Mouse (Mus musculus): ENCODE measurements around the gene Agap1. TPM values are rescaled to one million over a fixed set of nuclear protein-coding genes. Genes with fewer than 3 reads are reported as not detected.
A peak's percentile ranks its signal among the peaks of the same experiment; 100 is the strongest.

The Agap1 gene
- total RNA-seq, 2 experiments from 2014 or later, result 49.2 to 71.7 TPM

GRCm38 (mm10) chr1:89576985-89577384 is 122.4 kb downstream of the Agap1 start:
- peak; percentile 36 to 58 for DNase-seq

- DNase-seq, result peak; percentile 80 to 90
Observed at GRCm38 (mm10) chr1:89580031-89580998, 125.7 kb downstream of the Agap1 start.

- DNase-seq, result peak; percentile 74 to 83
Observed at GRCm38 (mm10) chr1:89580999-89581765, 126.6 kb downstream of the Agap1 start.

- no peak for DNase-seq
Observed at GRCm38 (mm10) chr1:89581766-89582125, 127.1 kb downstream of the Agap1 start.

- DNase-seq, result no peak
Observed at GRCm38 (mm10) chr1:89583369-89583768, 128.8 kb downstream of the Agap1 start.

- DNase-seq, result no peak
Observed at GRCm38 (mm10) chr1:89586991-89587683, 132.5 kb downstream of the Agap1 start.

GRCm38 (mm10) chr1:89588154-89588553 is 133.5 kb downstream of the Agap1 start:
- DNase-seq, result no peak

GRCm38 (mm10) chr1:89590994-89591393 is 136.4 kb downstream of the Agap1 start:
- no peak for DNase-seq

GRCm38 (mm10) chr1:89593219-89593618 is 138.6 kb downstream of the Agap1 start:
- DNase-seq, result no peak

GRCm38 (mm10) chr1:89594999-89595398 is 140.4 kb downstream of the Agap1 start:
- no peak for DNase-seq

GRCm38 (mm10) chr1:89595421-89595820 is 140.8 kb downstream of the Agap1 start:
- no peak for DNase-seq

- DNase-seq, result no peak
Observed at GRCm38 (mm10) chr1:89596223-89596622, 141.6 kb downstream of the Agap1 start.

GRCm38 (mm10) chr1:89598906-89599305 is 144.3 kb downstream of the Agap1 start:
- no peak for DNase-seq

- no peak for DNase-seq
Observed at GRCm38 (mm10) chr1:89599983-89600741, 145.6 kb downstream of the Agap1 start.

GRCm38 (mm10) chr1:89601349-89601748 is 146.7 kb downstream of the Agap1 start:
- no peak for DNase-seq

- peak; percentile 62 to 68 for DNase-seq
Observed at GRCm38 (mm10) chr1:89602879-89603278, 148.3 kb downstream of the Agap1 start.

GRCm38 (mm10) chr1:89606612-89607011 is 152.0 kb downstream of the Agap1 start:
- peak; percentile 73 to 82 for DNase-seq

GRCm38 (mm10) chr1:89608766-89609165 is 154.2 kb downstream of the Agap1 start:
- DNase-seq, result no peak

GRCm38 (mm10) chr1:89609964-89610363 is 155.4 kb downstream of the Agap1 start:
- DNase-seq, result no peak

GRCm38 (mm10) chr1:89611521-89611920 is 156.9 kb downstream of the Agap1 start:
- DNase-seq, result no peak

GRCm38 (mm10) chr1:89613234-89613870 is 158.7 kb downstream of the Agap1 start:
- no peak for DNase-seq

All from adrenal gland, postnatal 36 days (tissue).